Mouse (Mus musculus) E14TG2a.4 (cell line): ENCODE results near the gene Spats2.
"Not testable (repeated sequence)": the region's sequence is repeated elsewhere in the genome, so short reads cannot be mapped to it uniquely, and the experiment has no call there.

Experiments
- H3K27me3 ChIP-seq: 2 replicates; pipeline ENCODE4 v1.6.1; 2014; ENCODE audit warnings: low read length, control low read depth; ENCODE audit not compliant: insufficient read depth
- H3K36me3 ChIP-seq: 2 replicates; pipeline ENCODE4 v1.6.1; 2014; ENCODE audit warnings: low read length, control low read depth; ENCODE audit not compliant: insufficient read depth
- H3K4me1 ChIP-seq: replicated peaks from 2 replicates; pipeline ENCODE4 v1.6.1; 2014; ENCODE audit warnings: low read depth, low read length, control low read depth
- H3K4me3 ChIP-seq: replicated peaks from 2 replicates; pipeline ENCODE4 v1.5.1; 2014; ENCODE audit warnings: mild to moderate bottlenecking, low read length
- H3K9me3 ChIP-seq: 2 replicates; pipeline ENCODE4 v1.6.1; 2014; ENCODE audit warnings: low read length, control low read depth
- CTCF ChIP-seq: conservative IDR thresholded peaks from 2 replicates; pipeline ENCODE4 v1.5.1; 2014; ENCODE audit warnings: low read length
- NANOG ChIP-seq: IDR thresholded peaks from 2 replicates; pipeline ENCODE4 v1.6.1; 2014; ENCODE audit warnings: borderline replicate concordance, low read length, mixed read lengths
- POU5F1 ChIP-seq: IDR thresholded peaks from 2 replicates; pipeline ENCODE4 v1.6.1; 2014; ENCODE audit warnings: low read length, borderline replicate concordance

The Spats2 gene

DNA sequence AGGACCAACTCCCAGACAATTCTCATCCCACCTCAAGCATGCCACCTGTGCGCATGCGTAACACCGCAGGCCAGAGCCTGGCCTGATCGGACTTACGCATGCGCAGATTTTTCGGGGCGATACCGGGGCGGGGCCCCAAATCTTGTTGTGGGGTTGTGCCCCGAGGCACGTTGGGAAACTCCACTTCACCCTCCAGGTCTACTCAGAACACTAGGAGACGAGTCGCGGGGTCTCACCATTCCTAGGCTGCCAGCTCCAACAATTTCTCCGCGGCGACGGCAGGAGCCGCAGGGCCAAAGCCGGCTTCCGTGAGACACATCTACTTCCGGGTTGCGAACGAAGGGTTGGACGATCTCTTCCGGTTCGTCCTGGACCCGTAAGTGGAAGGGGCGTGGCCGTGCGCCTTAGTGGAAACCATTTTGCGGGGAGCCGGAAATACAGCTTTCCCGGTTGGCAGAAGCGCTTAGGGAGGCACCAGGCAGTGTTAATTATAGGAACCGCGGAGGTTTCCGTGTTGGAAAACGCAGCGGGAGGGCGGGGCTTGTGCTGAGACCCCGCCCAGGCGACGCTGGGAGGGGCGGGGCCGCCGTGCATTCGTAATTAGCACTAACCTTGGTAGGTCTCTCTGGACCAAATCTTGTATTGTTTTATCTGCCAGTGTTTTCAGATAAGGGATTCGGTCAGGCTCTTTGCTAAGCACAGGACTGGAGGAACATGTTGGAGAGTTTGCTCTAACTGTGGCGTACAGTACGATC is 126.1 kb downstream of the Spats2 start, which contains the start of gene Mcrs1:
Gene Mcrs1 (minus strand): TSS at position 336 of the 755 bp plus-strand sequence.
- Histone ChIP-seq H3K27me3 (no peaks in the 10 kb centered on the region), H3K4me3 (peak within 1 kb of the TSS; percentile 93), H3K9me3 (no peaks in the 10 kb centered on the region), H3K36me3 (peaks cover 40% of the 10 kb centered on the region), H3K4me1 (peaks cover 73% of the 10 kb centered on the region)
- no peak; the same call in 1 of the 2 replicates for TF ChIP-seq NANOG
- TF ChIP-seq CTCF = no peak
- TF ChIP-seq POU5F1 = no peak

DNA sequence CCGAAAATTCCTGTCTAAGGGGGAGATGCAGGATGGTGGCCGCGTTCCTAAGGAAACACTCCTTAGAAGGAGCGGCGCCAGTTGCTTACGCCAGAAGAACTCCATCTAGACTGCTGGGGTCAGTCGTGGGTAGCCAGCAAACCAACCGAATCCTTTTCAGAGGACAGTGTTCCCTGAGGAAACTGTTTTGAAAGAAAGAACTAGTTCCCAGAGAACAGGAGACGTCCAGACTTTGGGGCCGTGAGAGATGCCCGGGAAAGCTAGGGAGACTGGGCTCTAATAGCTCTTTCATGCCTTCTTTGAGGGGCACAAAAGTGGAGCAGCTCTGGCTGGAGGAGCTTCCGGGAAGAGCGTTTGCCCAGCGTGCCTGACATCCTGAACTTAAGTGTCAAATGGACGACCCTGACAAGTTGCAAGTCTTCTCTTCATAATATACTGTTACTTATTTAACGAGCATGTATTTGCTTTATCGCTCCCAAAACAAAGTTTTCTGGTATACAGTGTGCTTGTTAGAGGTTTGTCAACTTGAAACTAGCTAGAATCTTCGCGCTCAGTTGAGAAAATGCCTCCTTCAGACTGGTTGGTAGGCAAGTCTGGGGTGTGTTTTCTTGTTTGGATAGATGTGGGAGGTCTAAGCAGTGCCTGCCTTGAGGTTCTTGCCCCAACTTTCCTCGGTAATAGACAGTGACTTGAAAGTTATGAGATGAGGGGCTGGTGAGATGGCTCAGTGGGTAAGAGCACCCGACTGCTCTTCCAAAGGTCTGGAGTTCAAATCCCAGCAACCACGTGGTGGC is 126.9 kb downstream of the Spats2 start:
- no peaks in the 10 kb centered on the region for H3K27me3 ChIP-seq
- H3K4me3 ChIP-seq = peak overlapping the region; percentile 93
- peaks cover 32% of the 10 kb centered on the region for H3K36me3 ChIP-seq
- H3K4me1 ChIP-seq = peaks cover 81% of the 10 kb centered on the region
- no peaks in the 10 kb centered on the region for H3K9me3 ChIP-seq
- TF ChIP-seq POU5F1 (no peak), NANOG (no peak), CTCF (no peak)

DNA sequence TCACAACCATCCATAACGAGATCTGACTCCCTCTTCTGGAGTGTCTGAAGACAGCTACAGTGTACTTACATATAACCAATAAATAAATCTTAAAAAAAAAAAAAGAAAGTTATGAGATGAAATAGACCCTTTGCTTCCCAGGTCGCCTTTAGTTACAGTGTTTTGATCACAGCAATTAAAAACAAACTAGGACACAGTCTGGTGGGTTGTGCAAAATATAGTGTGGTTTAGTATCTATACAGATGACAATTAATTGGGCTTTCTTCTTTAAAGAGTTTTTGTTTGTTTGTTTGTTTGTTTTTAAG is 127.4 kb downstream of the Spats2 start:
- Histone ChIP-seq H3K4me3 (peak overlapping the region; percentile 93), H3K4me1 (peaks cover 84% of the 10 kb centered on the region), H3K36me3 (peaks cover 27% of the 10 kb centered on the region)
- H3K27me3 ChIP-seq, H3K9me3 ChIP-seq: not testable (repeated sequence)

DNA sequence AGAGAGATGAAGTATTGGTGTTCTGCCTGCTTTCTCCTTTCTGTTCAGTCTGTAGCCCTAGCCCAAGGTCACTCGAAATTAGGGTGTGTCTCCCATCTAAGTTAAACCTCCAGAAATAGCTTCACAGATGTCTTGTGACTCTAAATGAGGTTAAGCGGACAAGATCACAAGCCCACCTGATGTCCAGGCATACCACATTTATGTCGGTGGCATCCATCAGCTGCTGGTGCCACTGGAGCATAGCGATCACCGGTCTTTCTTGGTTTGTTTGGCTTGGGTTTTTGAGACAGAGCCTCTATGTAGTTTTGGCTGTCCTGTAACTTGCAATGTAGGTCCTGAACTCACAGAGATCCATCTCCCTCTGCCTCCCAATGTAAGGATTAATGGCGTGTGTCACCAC is 128.1 kb downstream of the Spats2 start:
- Histone ChIP-seq H3K4me1 (peaks cover 82% of the 10 kb centered on the region), H3K9me3 (no peaks in the 10 kb centered on the region), H3K27me3 (no peaks in the 10 kb centered on the region), H3K4me3 (peak overlapping the region; percentile 93), H3K36me3 (peaks cover 20% of the 10 kb centered on the region)
- TF ChIP-seq POU5F1 = no peak
- TF ChIP-seq NANOG = no peak
- no peak for TF ChIP-seq CTCF

DNA sequence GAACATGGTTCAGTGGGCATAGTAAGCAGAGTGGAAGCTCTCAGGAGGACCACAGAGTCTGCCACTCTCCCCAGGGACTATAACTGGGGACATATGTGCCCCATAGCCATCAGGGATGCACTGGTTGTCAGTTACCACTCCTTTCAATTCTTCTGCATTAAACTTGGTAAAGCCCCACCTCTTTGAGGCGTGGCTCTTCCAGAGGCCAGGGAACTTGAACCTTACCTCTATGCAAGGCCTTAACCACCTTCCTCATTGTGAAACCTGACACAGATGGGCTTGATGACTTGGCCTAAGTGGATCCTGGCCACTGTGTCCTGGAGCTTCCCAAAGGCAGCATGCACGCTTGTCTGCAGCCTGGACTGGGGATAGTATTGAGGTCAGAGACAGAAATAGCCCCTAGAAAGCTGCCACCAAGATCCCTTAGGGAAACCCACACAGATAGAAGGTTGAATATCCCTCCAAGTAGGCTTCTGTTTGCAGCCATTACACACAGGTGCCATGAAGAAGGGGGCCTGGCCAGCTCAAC is 128.8 kb downstream of the Spats2 start:
- no peak for TF ChIP-seq NANOG
- Histone ChIP-seq H3K9me3 (no peaks in the 10 kb centered on the region), H3K4me1 (peaks cover 79% of the 10 kb centered on the region)

DNA sequence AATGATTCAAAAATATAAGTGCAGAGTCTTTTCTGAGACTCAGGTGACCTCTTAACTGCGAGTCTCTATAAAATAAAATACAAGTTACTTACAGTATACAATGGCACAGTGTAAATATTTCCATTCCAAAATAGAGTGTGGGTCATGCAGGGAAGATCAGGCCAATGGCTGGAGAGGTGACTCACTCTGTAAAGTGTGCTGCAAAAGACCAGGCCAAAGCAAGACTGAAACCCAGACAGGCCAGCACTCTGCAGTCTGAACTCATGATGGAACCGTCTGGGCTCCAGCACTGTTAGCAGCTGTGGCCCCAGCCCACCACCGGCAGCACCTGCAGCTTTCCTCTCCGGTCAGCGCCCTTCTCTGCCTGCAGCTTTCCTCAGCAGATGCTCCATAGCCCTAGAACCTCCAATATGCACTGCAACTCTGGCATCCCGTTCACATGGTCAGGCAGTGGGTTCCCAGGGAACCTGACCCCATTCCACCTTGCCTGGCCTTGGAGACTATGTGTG is 129.6 kb downstream of the Spats2 start:
- H3K9me3 ChIP-seq = no peaks in the 10 kb centered on the region
- TF ChIP-seq POU5F1 = no peak
- no peak for TF ChIP-seq NANOG
- TF ChIP-seq CTCF = no peak

More for the DNA sequence above, 128.8 kb downstream of the Spats2 start:
- H3K27me3 ChIP-seq = no peaks in the 10 kb centered on the region
- peak overlapping the region; percentile 93 for H3K4me3 ChIP-seq
- peaks cover 13% of the 10 kb centered on the region for H3K36me3 ChIP-seq

DNA sequence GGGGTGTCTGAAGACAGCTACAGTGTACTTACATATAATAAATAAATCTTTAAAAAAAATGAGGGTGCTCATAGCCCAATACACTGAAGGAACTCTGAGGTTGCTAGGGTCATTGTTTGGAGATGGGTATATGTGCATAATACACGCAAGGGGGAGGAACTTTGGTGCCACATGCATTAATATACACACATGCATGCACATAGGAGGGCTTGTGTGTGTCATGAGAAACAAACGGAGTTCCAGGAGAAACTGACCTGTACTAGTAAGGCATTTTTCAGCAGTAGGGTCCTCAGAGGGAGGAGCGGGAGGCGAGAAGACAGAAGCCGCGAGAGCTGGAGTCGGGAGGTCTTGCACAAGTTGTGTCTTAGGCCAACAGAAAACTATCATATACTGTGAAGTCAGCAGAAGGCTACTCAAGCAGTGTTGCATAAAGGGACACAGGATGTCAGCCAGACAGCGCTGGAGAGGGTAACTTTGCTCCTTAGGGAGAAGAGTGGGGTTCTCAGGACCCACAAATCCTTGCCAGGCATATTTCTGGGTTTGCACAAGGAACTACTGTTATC is 133.5 kb downstream of the Spats2 start:
- H3K27me3 ChIP-seq = no peaks in the 10 kb centered on the region
- peaks cover 79% of the 10 kb centered on the region for H3K4me1 ChIP-seq
- TF ChIP-seq POU5F1 = no peak
- TF ChIP-seq NANOG = no peak
- TF ChIP-seq CTCF = no peak
- H3K36me3 ChIP-seq = peaks cover 4% of the 10 kb centered on the region
- no peaks in the 10 kb centered on the region for H3K9me3 ChIP-seq
- peak overlapping the region; percentile 37; the same call in 1 of the 2 replicates for H3K4me3 ChIP-seq

More for the DNA sequence above, 129.6 kb downstream of the Spats2 start:
- H3K4me1 ChIP-seq = peaks cover 76% of the 10 kb centered on the region
- H3K27me3 ChIP-seq = no peaks in the 10 kb centered on the region
- H3K4me3 ChIP-seq = no peak overlapping the region
- peaks cover 6% of the 10 kb centered on the region for H3K36me3 ChIP-seq

DNA sequence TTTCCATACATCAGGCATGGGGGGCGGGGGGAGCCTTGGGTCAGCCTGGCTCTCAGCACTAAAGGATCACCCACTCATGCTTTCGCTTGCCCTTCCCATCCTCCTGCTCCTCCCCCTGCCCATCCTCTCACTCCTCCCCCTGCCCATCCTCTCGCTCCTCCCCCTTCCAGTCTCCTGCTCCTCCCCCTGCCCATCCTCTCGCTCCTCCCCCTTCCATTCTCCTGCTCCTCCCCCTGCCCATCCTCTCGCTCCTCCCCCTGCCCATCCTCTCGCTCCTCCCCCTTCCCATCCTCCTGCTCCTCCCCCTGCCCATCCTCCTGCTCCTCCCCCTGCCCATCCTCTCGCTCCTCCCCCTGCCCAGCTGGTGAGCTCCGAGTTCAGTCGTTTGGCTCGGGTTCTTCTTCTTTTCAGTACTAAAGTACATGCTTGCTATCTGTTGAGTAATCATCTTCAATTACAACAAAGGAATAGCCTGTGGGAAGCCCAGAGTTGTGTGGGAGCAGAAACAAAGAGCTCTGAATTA is 134.1 kb downstream of the Spats2 start:
- H3K9me3 ChIP-seq = no peaks in the 10 kb centered on the region
- peaks cover 79% of the 10 kb centered on the region for H3K4me1 ChIP-seq
- H3K4me3 ChIP-seq = peak overlapping the region; percentile 67

More for the DNA sequence above, 134.1 kb downstream of the Spats2 start:
- Histone ChIP-seq H3K36me3 (peaks cover 4% of the 10 kb centered on the region), H3K27me3 (no peaks in the 10 kb centered on the region)
- TF ChIP-seq POU5F1 = no peak
- TF ChIP-seq CTCF = no peak
- no peak for TF ChIP-seq NANOG
